Mouse (Mus musculus) midbrain, embryonic 10.5 days (tissue): ENCODE results near the gene Klf12. TPM values are rescaled to one million over a fixed set of nuclear protein-coding genes. Genes with fewer than 3 reads are reported as not detected.
"Not testable (repeated sequence)": the region's sequence is repeated elsewhere in the genome, so short reads cannot be mapped to it uniquely, and the experiment has no call there.

Source experiments
- DNase-seq: peaks from one replicate; pipeline ENCODE4 v3.0.0-alpha.2; 2017; ENCODE audit warnings: low spot score
- H3K27ac ChIP-seq: fragments of 300-500 bp; sonication (generic); replicated peaks from 2 replicates; pipeline ENCODE4 v1.5.1; 2016; ENCODE audit warnings: mild to moderate bottlenecking
- H3K27me3 ChIP-seq: fragments of 300-500 bp; sonication (generic); 2 replicates; pipeline ENCODE4 v1.6.1; 2016; ENCODE audit warnings: low read depth, mild to moderate bottlenecking; ENCODE audit not compliant: poor library complexity, severe bottlenecking
- H3K36me3 ChIP-seq: fragments of 300-500 bp; sonication (generic); 2 replicates; pipeline ENCODE4 v1.6.1; 2016; ENCODE audit warnings: mild to moderate bottlenecking, moderate library complexity
- H3K4me1 ChIP-seq: fragments of 300-500 bp; sonication (generic); 2 replicates; pipeline ENCODE4 v1.6.1; 2016
- H3K4me3 ChIP-seq: fragments of 300-500 bp; sonication (generic); 2 replicates; pipeline ENCODE4 v1.5.1; 2016; ENCODE audit warnings: mild to moderate bottlenecking, moderate library complexity
- H3K9me3 ChIP-seq: fragments of 300-500 bp; sonication (generic); replicated peaks from 2 replicates; pipeline ENCODE4 v1.6.1; 2016; ENCODE audit warnings: mild to moderate bottlenecking
- WGBS: fragments of 180-500 bp; shearing (Covaris S2); methylation state at CpG from one replicate; pipeline ENCODE4 v1.1.7; 2016; 5-methylcytosine and 5-hydroxymethylcytosine counted together
- polyA plus RNA-seq: library from polyadenylated mRNA; unstranded; fragments of >200 nt; fragmentation: Nextera tagmentation; extraction: Ambion mirVana; gene quantifications from 2 replicates; pipeline ENCODE4 v1.2.1, GENCODE M21; 2016

Gene Klf12
- polyA plus RNA-seq, 1 experiment from 2014 or later, result 15.8 TPM

- 76% methylated on average over 2 of the region's 2 CpGs for WGBS
- no peaks in the 10 kb centered on the region for H3K36me3 ChIP-seq
Observed at GRCm38 (mm10) chr14:99885562-99885961, 398.9 kb downstream of the Klf12 start.

GRCm38 (mm10) chr14:99885128-99885527 is 399.4 kb downstream of the Klf12 start:
- 78% methylated on average over 4 of the region's 4 CpGs for WGBS
- Histone ChIP-seq H3K27me3 (no peaks in the 10 kb centered on the region), H3K4me3 (no peak overlapping the region), H3K36me3 (no peaks in the 10 kb centered on the region), H3K9me3 (no peaks in the 10 kb centered on the region), H3K4me1 (no peaks in the 10 kb centered on the region), H3K27ac (no peak overlapping the region)
- no peak for DNase-seq

More at GRCm38 (mm10) chr14:99885562-99885961, 398.9 kb downstream of the Klf12 start:
- no peak for DNase-seq
- no peak overlapping the region for H3K27ac ChIP-seq
- H3K27me3 ChIP-seq, result no peaks in the 10 kb centered on the region
- no peaks in the 10 kb centered on the region for H3K4me1 ChIP-seq
- H3K9me3 ChIP-seq, result no peaks in the 10 kb centered on the region
- no peak overlapping the region for H3K4me3 ChIP-seq

GRCm38 (mm10) chr14:99876791-99877578 is 407.5 kb downstream of the Klf12 start:
- Histone ChIP-seq H3K4me3 (no peak overlapping the region), H3K9me3 (0 out of 2 replicates have a peak, but pooled peaks cover 5% of the 10 kb centered on the region), H3K27me3 (no peaks in the 10 kb centered on the region), H3K36me3 (peaks cover 16% of the 10 kb centered on the region), H3K27ac (no peak overlapping the region), H3K4me1 (peaks cover 7% of the 10 kb centered on the region; the same call in 1 of the 2 replicates)
- DNase-seq, result no peak
- 86% methylated on average over 5 of the region's 5 CpGs for WGBS

- WGBS, result 92% methylated on average over 5 of the region's 5 CpGs
- no peak for DNase-seq
Observed at GRCm38 (mm10) chr14:99873725-99874124, 410.8 kb downstream of the Klf12 start.

DNA sequence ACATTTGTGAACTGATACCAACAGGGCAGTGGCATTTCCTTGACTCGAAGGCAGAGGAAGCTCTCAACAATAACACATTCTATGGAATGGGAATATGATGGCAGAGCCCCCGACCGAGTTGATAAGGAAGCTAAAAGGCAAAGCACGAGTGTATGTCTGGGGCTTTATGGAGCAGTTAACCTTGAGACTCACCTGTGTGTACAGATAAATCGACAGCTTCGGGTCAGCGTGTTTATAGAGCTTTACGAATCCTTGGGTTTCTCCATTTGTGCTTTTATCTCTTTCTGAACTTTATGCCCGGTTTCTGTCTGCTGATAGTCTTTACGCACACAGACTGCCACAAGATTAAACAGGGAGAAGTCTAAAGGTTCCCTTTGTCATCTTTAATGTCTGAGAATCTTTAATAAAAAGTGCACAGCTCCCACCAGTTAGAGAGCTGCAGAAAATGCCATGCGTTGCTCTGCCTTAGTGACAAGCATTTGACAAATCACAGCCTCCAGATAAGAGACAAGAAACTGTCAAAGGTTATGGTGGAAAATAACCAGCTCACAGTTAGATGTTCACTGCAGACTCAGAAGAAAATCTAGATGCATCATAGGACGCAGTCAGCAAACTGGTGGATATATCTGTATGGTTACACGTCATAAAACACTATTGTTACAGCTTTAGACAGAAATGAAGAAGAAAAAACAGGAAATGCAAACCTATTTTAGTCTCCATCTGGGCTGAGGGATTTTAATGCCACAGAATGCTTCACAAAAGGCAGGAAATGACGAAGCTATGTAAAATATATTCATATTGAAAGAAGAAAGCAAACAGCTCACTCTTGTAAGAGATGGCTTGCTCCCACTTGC is 428.1 kb downstream of the Klf12 start:
- H3K27ac ChIP-seq, result no peak overlapping the region
- H3K4me3 ChIP-seq, result no peak overlapping the region
- 89% methylated on average over 14 of the region's 14 CpGs for WGBS
- no peak for DNase-seq
- no peaks in the 10 kb centered on the region for H3K27me3 ChIP-seq
- H3K9me3 ChIP-seq, result no peaks in the 10 kb centered on the region
- H3K36me3 ChIP-seq, result no peaks in the 10 kb centered on the region
- no peaks in the 10 kb centered on the region for H3K4me1 ChIP-seq

More at GRCm38 (mm10) chr14:99873725-99874124, 410.8 kb downstream of the Klf12 start:
- peaks cover 7% of the 10 kb centered on the region; the same call in 1 of the 2 replicates for H3K4me1 ChIP-seq
- 0 out of 2 replicates have a peak, but pooled peaks cover 5% of the 10 kb centered on the region for H3K9me3 ChIP-seq
- H3K27ac ChIP-seq, result no peak overlapping the region
- H3K27me3 ChIP-seq, result no peaks in the 10 kb centered on the region
- H3K4me3 ChIP-seq, result no peak overlapping the region
- peaks cover 16% of the 10 kb centered on the region for H3K36me3 ChIP-seq

DNA sequence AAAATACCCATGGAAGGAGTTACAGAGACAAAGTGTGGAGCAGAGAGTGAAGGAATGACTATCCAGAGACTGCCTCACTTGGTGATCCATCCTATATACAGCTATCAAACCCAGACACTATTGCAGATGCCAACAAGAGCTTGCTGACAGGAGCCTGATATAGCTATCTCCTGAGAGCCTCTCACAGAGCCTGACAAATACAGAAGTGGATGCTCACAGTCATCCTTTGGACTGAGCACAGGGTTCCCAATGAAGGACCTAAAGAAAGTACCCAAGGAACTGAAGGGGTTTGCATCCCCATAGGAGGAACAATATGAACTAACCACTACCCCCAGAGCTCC is 430.0 kb downstream of the Klf12 start:
- not testable (repeated sequence) for H3K27ac ChIP-seq, H3K9me3 ChIP-seq, H3K27me3 ChIP-seq, H3K4me3 ChIP-seq, DNase-seq, H3K36me3 ChIP-seq, H3K4me1 ChIP-seq

DNA sequence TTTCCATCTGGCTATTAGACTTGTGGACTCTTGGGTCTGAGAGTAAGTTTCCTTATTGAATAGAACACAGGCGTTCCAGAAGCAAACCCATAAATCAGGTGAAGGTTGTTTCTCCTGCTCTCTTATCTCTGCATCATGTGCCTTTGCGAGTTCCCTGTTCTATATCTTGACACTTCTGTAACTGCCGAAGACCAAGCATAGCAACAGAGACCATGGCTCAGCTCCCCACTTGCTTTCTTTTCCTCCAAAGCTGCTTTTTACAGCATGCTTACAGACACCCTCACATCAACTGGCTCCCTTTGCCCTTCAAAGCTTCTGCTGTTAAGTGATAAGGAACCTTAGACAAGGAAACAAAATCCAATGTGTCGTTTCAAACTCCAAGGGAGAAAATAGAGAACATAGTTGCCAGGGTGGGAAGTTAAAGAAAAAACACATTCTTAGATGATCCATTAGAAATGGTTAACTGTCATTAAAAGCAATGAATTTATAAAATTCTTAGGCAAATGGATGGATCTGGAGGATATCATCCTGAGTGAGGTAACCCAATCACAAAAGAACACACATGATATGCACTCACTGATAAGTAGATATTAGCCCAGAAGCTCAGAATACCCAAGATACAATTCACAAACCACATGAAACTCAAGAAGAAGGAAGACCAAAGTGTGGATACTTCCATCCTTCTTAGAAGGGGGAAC is 430.6 kb downstream of the Klf12 start:
- not testable (repeated sequence) for H3K36me3 ChIP-seq, H3K27ac ChIP-seq, H3K9me3 ChIP-seq, H3K27me3 ChIP-seq, DNase-seq, H3K4me1 ChIP-seq, H3K4me3 ChIP-seq
- WGBS, result 87% methylated on average over 4 of the region's 4 CpGs

- 89% methylated on average over 10 of the region's 10 CpGs for WGBS
- no peaks in the 10 kb centered on the region for H3K9me3 ChIP-seq
- H3K4me1 ChIP-seq, result no peaks in the 10 kb centered on the region
- no peaks in the 10 kb centered on the region for H3K36me3 ChIP-seq
- no peaks in the 10 kb centered on the region for H3K27me3 ChIP-seq
- no peak overlapping the region for H3K27ac ChIP-seq
- DNase-seq, result no peak
- H3K4me3 ChIP-seq, result no peak overlapping the region
Observed at GRCm38 (mm10) chr14:99850350-99850749, 434.1 kb downstream of the Klf12 start.

DNA sequence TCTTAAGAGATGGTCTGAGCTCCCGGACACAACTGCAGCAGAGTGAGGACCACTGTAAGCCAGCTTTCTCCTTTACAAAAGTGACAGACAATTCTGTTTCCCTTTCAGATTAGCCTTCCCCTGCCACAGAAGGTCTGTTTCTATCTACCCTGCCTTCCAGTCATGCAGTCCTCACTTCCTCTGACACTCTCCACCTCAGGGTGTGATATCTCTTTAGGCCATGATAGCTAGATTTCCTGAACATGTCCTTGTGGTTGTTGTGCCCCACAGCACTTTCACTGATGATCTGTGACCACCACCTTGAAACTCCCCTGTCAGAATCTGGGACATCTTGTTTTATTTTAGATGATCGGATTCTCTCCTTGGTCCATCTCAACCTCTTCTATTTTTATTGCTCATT is 437.0 kb downstream of the Klf12 start:
- no peaks in the 10 kb centered on the region for H3K4me1 ChIP-seq
- no peak for DNase-seq
- no peaks in the 10 kb centered on the region for H3K36me3 ChIP-seq
- no peak overlapping the region for H3K4me3 ChIP-seq
- WGBS, result 87% methylated on average over 2 of the region's 2 CpGs
- H3K27ac ChIP-seq, result no peak overlapping the region
- H3K9me3 ChIP-seq, result no peaks in the 10 kb centered on the region
- no peaks in the 10 kb centered on the region for H3K27me3 ChIP-seq

- H3K36me3 ChIP-seq, result no peaks in the 10 kb centered on the region
- DNase-seq, result no peak
- WGBS, result 71% methylated on average over 1 of the region's 1 CpGs
Observed at GRCm38 (mm10) chr14:99826713-99827112, 457.8 kb downstream of the Klf12 start.

More at GRCm38 (mm10) chr14:99826713-99827112, 457.8 kb downstream of the Klf12 start:
- no peak overlapping the region for H3K27ac ChIP-seq
- no peaks in the 10 kb centered on the region for H3K9me3 ChIP-seq
- no peak overlapping the region for H3K4me3 ChIP-seq
- no peaks in the 10 kb centered on the region for H3K27me3 ChIP-seq
- H3K4me1 ChIP-seq, result no peaks in the 10 kb centered on the region
